Mouse (Mus musculus): Measurements from ENCODE around the gene Zswim8. TPM values are rescaled to one million over a fixed set of nuclear protein-coding genes. Genes with fewer than 3 reads are reported as not detected.

The Zswim8 gene
- polyA plus RNA-seq, 1 experiment from 2014 or later: 25.4 TPM

DNA sequence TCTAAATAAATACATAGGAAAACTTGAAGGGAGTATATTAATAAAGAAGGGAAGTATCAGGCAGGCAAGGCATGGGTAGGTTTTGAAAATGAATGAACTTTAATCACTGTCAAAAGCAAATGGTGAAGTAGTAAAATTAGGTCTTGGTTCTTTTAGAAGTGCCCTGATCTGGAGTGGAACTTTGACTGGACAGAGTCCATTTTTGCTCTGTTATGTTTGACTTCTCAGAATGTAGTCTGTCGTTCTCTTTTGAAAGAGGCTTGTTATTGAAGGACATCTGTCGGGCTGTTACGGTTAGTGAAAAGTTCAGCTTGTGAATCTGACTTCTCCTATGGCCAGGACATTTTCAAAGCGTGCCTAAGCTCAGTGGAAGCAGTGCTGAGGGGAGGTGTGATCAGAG, 29.4 kb upstream of the Zswim8 start:
- peaks cover 73% of the 10 kb centered on the region for H3K36me3 ChIP-seq (ENCODE audit: control insufficient read depth, insufficient read depth, low read length)
- no peak for ATAC-seq (ENCODE audit: insufficient number of reproducible peaks, insufficient read depth, low FRiP score, low read depth)
- 87% methylated on average over 4 of the region's 4 CpGs for WGBS

DNA sequence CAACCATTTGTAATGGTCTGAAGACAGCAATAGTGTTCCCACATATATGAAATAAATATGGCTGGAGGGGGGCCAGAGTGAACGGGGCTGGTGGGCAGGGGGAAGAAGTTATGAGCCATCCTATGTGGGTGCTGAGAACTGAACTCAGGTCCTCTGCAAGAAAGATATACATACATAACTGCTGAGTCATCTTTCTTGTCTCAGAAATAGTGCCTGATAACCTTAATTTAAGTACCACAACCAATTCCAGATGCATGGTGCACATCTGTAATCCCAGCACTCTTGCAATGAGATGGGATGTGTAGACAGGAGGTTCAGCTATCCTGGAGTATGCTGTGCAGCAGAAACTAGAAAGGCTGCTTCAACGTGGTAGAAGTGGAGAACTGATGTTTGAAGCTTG, 25.6 kb upstream of the Zswim8 start:
- Histone ChIP-seq H3K9me3 (ENCODE audit: control insufficient read depth, low read length) (no peaks in the 10 kb centered on the region), H3K4me1 (ENCODE audit: control insufficient read depth in 2 of 2, insufficient read depth in 2 of 2, low read length in 2 of 2) (peaks cover 5 to 9% of the 10 kb centered on the region in 2 experiments; a peak in 3 of 4 replicates), H3K27ac (replicated peaks in 1 of 2; ENCODE audit: control insufficient read depth in 1 of 2, insufficient read depth in 1 of 2, low read depth in 2 of 2, low read length in 2 of 2) (no peak overlapping the region), H3K9ac (ENCODE audit: low read length) (no peak overlapping the region), H3K4me3 (ENCODE audit: control insufficient read depth in 1 of 2, insufficient read depth in 1 of 2, low read depth in 1 of 2, low read length in 2 of 2) (no peak overlapping the region), H3K27me3 (ENCODE audit: control insufficient read depth, insufficient read depth, low read length) (no peaks in the 10 kb centered on the region), H3K4me2 (ENCODE audit: low read length) (no peak overlapping the region), H3K36me3 (ENCODE audit: control insufficient read depth, insufficient read depth, low read length) (peaks cover 100% of the 10 kb centered on the region)
- ATAC-seq (ENCODE audit: insufficient number of reproducible peaks, insufficient read depth, low FRiP score, low read depth): no peak
- 89% methylated on average over 2 of the region's 2 CpGs for WGBS

More for the DNA sequence above, 29.4 kb upstream of the Zswim8 start:
- H3K4me3 ChIP-seq (ENCODE audit: control insufficient read depth in 1 of 2, insufficient read depth in 1 of 2, low read depth in 1 of 2, low read length in 2 of 2): no peak overlapping the region
- no peak overlapping the region for H3K4me2 ChIP-seq (ENCODE audit: low read length)
- 0 out of 2 replicates have a peak, but pooled peaks cover 3% of the 10 kb centered on the region for H3K9me3 ChIP-seq (ENCODE audit: control insufficient read depth, low read length)
- H3K9ac ChIP-seq (ENCODE audit: low read length): no peak overlapping the region
- H3K27me3 ChIP-seq (ENCODE audit: control insufficient read depth, insufficient read depth, low read length): no peaks in the 10 kb centered on the region
- H3K27ac ChIP-seq (replicated peaks in 1 of 2; ENCODE audit: control insufficient read depth in 1 of 2, insufficient read depth in 1 of 2, low read depth in 2 of 2, low read length in 2 of 2): no peak overlapping the region
- H3K4me1 ChIP-seq (ENCODE audit: control insufficient read depth in 2 of 2, insufficient read depth in 2 of 2, low read length in 2 of 2): peaks cover 8 to 21% of the 10 kb centered on the region in 2 experiments

DNA sequence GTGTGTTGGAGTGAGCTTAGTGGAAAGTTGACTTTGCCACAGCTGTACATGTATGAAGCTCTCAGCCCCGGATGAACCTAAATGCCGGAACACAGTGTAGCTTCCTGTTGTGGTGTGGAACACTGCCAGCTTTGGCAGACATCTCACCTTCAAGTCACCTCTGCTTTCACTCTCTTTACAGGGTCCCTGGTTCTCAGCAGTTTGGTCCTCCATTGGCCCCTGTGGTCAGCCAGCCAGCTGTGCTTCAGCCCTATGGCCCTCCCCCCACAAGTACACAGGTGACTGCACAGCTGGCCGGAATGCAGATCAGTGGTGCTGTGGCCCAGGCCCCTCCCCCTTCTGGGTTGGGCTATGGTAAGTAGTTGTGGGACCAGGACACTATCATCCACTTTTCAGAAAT, 24.9 kb upstream of the Zswim8 start:
- H3K36me3 ChIP-seq (ENCODE audit: control insufficient read depth, insufficient read depth, low read length): peaks cover 100% of the 10 kb centered on the region

DNA sequence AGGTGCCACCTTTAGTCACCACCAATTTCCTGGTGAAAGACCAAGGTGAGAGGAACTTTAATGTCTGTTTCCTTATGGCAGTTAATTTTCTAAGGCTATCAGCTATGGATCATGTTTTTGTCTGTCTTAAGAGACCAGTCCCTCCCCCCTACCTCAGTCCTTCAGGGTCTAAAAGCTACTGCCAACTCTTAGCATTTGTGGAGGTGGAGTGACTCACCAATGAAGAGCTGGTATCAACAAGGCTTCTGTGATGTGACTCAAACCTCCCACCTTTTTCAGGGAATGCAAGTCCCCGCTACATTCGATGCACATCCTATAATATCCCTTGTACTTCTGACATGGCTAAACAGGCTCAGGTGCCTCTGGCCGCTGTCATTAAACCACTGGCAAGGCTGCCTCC, 20.8 kb upstream of the Zswim8 start:
- no peak overlapping the region for H3K9ac ChIP-seq (ENCODE audit: low read length)
- H3K4me2 ChIP-seq (ENCODE audit: low read length): no peak overlapping the region
- no peak overlapping the region for H3K27ac ChIP-seq (replicated peaks in 1 of 2; ENCODE audit: control insufficient read depth in 1 of 2, insufficient read depth in 1 of 2, low read depth in 2 of 2, low read length in 2 of 2)
- H3K4me3 ChIP-seq (ENCODE audit: control insufficient read depth in 1 of 2, insufficient read depth in 1 of 2, low read depth in 1 of 2, low read length in 2 of 2): no peak overlapping the region
- no peaks in the 10 kb centered on the region for H3K27me3 ChIP-seq (ENCODE audit: control insufficient read depth, insufficient read depth, low read length)
- WGBS: 98% methylated on average over 3 of the region's 3 CpGs
- peaks cover 100% of the 10 kb centered on the region for H3K36me3 ChIP-seq (ENCODE audit: control insufficient read depth, insufficient read depth, low read length)
- ATAC-seq (ENCODE audit: insufficient number of reproducible peaks, insufficient read depth, low FRiP score, low read depth): no peak
- H3K4me1 ChIP-seq (ENCODE audit: control insufficient read depth in 2 of 2, insufficient read depth in 2 of 2, low read length in 2 of 2): peaks cover 5 to 9% of the 10 kb centered on the region in 2 experiments; a peak in 3 of 4 replicates
- no peaks in the 10 kb centered on the region for H3K9me3 ChIP-seq (ENCODE audit: control insufficient read depth, low read length)

More for the DNA sequence above, 24.9 kb upstream of the Zswim8 start:
- Histone ChIP-seq H3K27ac (replicated peaks in 1 of 2; ENCODE audit: control insufficient read depth in 1 of 2, insufficient read depth in 1 of 2, low read depth in 2 of 2, low read length in 2 of 2) (peak overlapping the region in 1 of 2 experiments; percentile 53; a peak in 1 of 4 replicates), H3K4me2 (ENCODE audit: low read length) (no peak overlapping the region), H3K27me3 (ENCODE audit: control insufficient read depth, insufficient read depth, low read length) (no peaks in the 10 kb centered on the region), H3K4me3 (ENCODE audit: control insufficient read depth in 1 of 2, insufficient read depth in 1 of 2, low read depth in 1 of 2, low read length in 2 of 2) (no peak overlapping the region), H3K9ac (ENCODE audit: low read length) (no peak overlapping the region), H3K9me3 (ENCODE audit: control insufficient read depth, low read length) (no peaks in the 10 kb centered on the region), H3K4me1 (ENCODE audit: control insufficient read depth in 2 of 2, insufficient read depth in 2 of 2, low read length in 2 of 2) (peaks cover 5 to 9% of the 10 kb centered on the region in 2 experiments; a peak in 3 of 4 replicates)
- WGBS: 24% methylated on average over 3 of the region's 3 CpGs
- peak; percentile 37; the same call in 1 of the 2 replicates for ATAC-seq (ENCODE audit: insufficient number of reproducible peaks, insufficient read depth, low FRiP score, low read depth)

DNA sequence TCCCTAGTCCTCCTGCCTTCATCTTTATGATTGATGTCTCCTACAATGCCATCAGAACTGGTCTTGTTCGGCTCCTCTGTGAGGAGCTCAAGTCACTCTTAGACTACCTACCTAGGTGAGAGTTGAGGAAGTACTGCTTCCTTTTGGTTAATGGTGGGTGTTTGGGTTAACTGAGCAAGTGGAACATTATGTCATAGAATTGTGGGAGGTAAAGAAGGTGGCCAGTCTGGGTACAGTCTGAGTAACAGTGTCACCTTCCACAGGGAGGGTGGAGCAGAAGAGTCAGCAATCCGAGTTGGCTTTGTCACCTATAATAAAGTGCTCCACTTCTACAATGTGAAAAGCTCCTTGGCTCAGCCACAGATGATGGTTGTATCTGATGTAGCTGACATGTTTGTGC, 18.3 kb upstream of the Zswim8 start:
- no peak for ATAC-seq (ENCODE audit: insufficient number of reproducible peaks, insufficient read depth, low FRiP score, low read depth)
- Histone ChIP-seq H3K9ac (ENCODE audit: low read length) (no peak overlapping the region), H3K27me3 (ENCODE audit: control insufficient read depth, insufficient read depth, low read length) (no peaks in the 10 kb centered on the region)

DNA sequence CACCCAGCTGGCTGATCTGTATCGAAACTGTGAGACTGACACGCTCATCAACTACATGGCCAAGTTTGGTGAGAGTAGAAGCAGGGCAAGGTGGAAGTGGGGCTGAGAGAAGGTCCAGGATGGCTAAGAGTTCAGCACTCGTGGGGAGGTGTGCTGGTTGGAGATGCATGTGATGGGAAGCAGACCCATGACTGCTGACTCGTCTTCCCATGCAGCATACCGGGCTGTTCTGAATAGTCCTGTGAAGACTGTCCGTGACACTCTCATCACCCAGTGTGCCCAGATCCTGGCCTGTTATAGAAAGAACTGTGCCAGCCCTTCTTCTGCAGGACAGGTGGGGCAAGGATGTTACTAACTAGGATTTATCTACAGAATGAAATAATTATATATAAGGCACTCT, 15.6 kb upstream of the Zswim8 start:
- Histone ChIP-seq H3K27ac (replicated peaks in 1 of 2; ENCODE audit: control insufficient read depth in 1 of 2, insufficient read depth in 1 of 2, low read depth in 2 of 2, low read length in 2 of 2) (no peak overlapping the region), H3K4me1 (ENCODE audit: control insufficient read depth in 2 of 2, insufficient read depth in 2 of 2, low read length in 2 of 2) (peaks cover 12 to 19% of the 10 kb centered on the region in 2 experiments), H3K27me3 (ENCODE audit: control insufficient read depth, insufficient read depth, low read length) (no peaks in the 10 kb centered on the region), H3K9me3 (ENCODE audit: control insufficient read depth, low read length) (no peaks in the 10 kb centered on the region), H3K4me2 (ENCODE audit: low read length) (no peak overlapping the region), H3K9ac (ENCODE audit: low read length) (no peak overlapping the region), H3K36me3 (ENCODE audit: control insufficient read depth, insufficient read depth, low read length) (peaks cover 77% of the 10 kb centered on the region), H3K4me3 (ENCODE audit: control insufficient read depth in 1 of 2, insufficient read depth in 1 of 2, low read depth in 1 of 2, low read length in 2 of 2) (no peak overlapping the region)
- ATAC-seq (ENCODE audit: insufficient number of reproducible peaks, insufficient read depth, low FRiP score, low read depth): no peak
- WGBS: 85% methylated on average over 6 of the region's 6 CpGs

More for the DNA sequence above, 18.3 kb upstream of the Zswim8 start:
- H3K27ac ChIP-seq (replicated peaks in 1 of 2; ENCODE audit: control insufficient read depth in 1 of 2, insufficient read depth in 1 of 2, low read depth in 2 of 2, low read length in 2 of 2): no peak overlapping the region
- peaks cover 100% of the 10 kb centered on the region for H3K36me3 ChIP-seq (ENCODE audit: control insufficient read depth, insufficient read depth, low read length)
- no peaks in the 10 kb centered on the region for H3K9me3 ChIP-seq (ENCODE audit: control insufficient read depth, low read length)
- no peak overlapping the region for H3K4me2 ChIP-seq (ENCODE audit: low read length)
- WGBS: 81% methylated on average over 2 of the region's 2 CpGs
- H3K4me1 ChIP-seq (ENCODE audit: control insufficient read depth in 2 of 2, insufficient read depth in 2 of 2, low read length in 2 of 2): peaks cover 0 to 2% of the 10 kb centered on the region in 2 experiments; a peak in 1 of 4 replicates
- no peak overlapping the region for H3K4me3 ChIP-seq (ENCODE audit: control insufficient read depth in 1 of 2, insufficient read depth in 1 of 2, low read depth in 1 of 2, low read length in 2 of 2)

DNA sequence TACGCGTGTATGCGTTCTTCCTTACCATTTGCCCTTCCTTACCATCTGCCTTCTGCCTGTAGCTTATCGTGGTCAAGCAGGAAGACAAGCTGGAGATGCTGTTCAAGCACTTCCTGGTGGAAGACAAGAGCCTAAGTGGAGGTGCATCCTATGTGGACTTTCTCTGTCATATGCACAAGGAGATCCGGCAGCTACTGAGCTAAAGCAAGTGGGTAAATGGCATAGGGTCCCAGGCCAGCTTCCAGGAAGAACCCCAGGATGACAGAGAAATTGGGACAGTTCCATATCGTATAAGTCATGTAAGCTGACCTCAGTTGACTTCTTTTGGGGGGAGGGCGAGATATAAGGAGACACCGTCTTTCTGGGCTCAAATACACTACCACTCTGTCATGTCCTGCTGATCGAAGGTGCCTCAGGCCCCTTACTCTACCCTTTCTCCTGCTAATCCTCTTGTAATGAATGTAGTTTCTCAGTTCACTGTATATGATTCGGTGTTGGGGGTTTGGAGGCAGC, 13.7 kb upstream of the Zswim8 start:
- 86% methylated on average over 10 of the region's 10 CpGs for WGBS
- Histone ChIP-seq H3K4me2 (ENCODE audit: low read length) (no peak overlapping the region), H3K9me3 (ENCODE audit: control insufficient read depth, low read length) (no peaks in the 10 kb centered on the region), H3K4me3 (ENCODE audit: control insufficient read depth in 1 of 2, insufficient read depth in 1 of 2, low read depth in 1 of 2, low read length in 2 of 2) (no peak overlapping the region), H3K36me3 (ENCODE audit: control insufficient read depth, insufficient read depth, low read length) (peaks cover 70% of the 10 kb centered on the region), H3K9ac (ENCODE audit: low read length) (no peak overlapping the region), H3K27ac (replicated peaks in 1 of 2; ENCODE audit: control insufficient read depth in 1 of 2, insufficient read depth in 1 of 2, low read depth in 2 of 2, low read length in 2 of 2) (no peak overlapping the region), H3K27me3 (ENCODE audit: control insufficient read depth, insufficient read depth, low read length) (no peaks in the 10 kb centered on the region), H3K4me1 (ENCODE audit: control insufficient read depth in 2 of 2, insufficient read depth in 2 of 2, low read length in 2 of 2) (peaks cover 14 to 37% of the 10 kb centered on the region in 2 experiments)
- no peak for ATAC-seq (ENCODE audit: insufficient number of reproducible peaks, insufficient read depth, low FRiP score, low read depth)

Measured in heart, embryonic 14.5 days (tissue).